Comparison of ENCODE assay signal across 10 mouse cellular contexts in genomic region chr3:95663969-95664608, GRCm38 (mm10). TPM values are rescaled to one million over a fixed set of nuclear protein-coding genes. Genes with fewer than 3 reads are reported as not detected.
DNase-seq lines count a peak whose midpoint lies in the region; TF ChIP-seq lines count a peak whose summit lies in the region.
"Had no signal": no experiment of that assay in that cellular context is flagged by ENCODE, and none has a peak within 500 bp of the region (broad histone marks: within the 10 kb centered on the region; RNA-seq: fewer than 3 reads in every experiment).

No protein-coding gene starts in this region.

- DNase-seq in adrenal gland, adult 2 months = peak; percentile 75
- no peak for DNase-seq in adrenal gland, postnatal 4 days (ENCODE audit: low spot score in 2 of 2)
- DNase-seq in lung, adult 2 months = peak; percentile 33
- DNase-seq in lung, postnatal 14 days = no peak
- DNase-seq in naive thymus-derived CD4-positive, alpha-beta T cell, adult 2 months (ENCODE audit: low read depth) = peak; percentile 65
- DNase-seq in layer of hippocampus, adult 18-20 months (ENCODE audit: low spot score in 2 of 2) = no peak
- no peak for DNase-seq in cerebellum, postnatal 10 days
- DNase-seq: cerebellum, adult 11-12 months had no signal

- H3K4me3 ChIP-seq in lung, adult 2 months (replicated peaks; ENCODE audit: extremely low read depth, low read depth, low read length) = no peak overlapping the region
- H3K4me3 ChIP-seq in embryonic fibroblast, embryonic 13.5 days (ENCODE audit: insufficient read depth, low read length) = no peak overlapping the region
- H3K4me3 ChIP-seq: hindbrain, embryonic 12.5 days had no signal

- 66% methylated on average over 3 of the region's 3 CpGs for WGBS in lung, adult 2 months

- TF ChIP-seq POLR2A in lung, adult 2 months (IDR thresholded peaks at IDR 0.05; ENCODE audit: borderline replicate concordance, extremely low read depth, low read depth, low read length) = no peak
- TF ChIP-seq POLR2A in embryonic fibroblast, embryonic 13.5 days (IDR thresholded peaks at IDR 0.05; ENCODE audit: low read depth, low read length) = no peak; the same call in 1 of the 2 replicates

- H3K4me1 ChIP-seq in lung, adult 2 months (ENCODE audit: control insufficient read depth, insufficient read depth, low read length) = peaks cover 58% of the 10 kb centered on the region
- peaks cover 39% of the 10 kb centered on the region for H3K4me1 ChIP-seq in embryonic fibroblast, embryonic 13.5 days (ENCODE audit: control insufficient read depth, insufficient read depth, low read length)

- no peak for TF ChIP-seq CTCF in lung, adult 2 months (IDR thresholded peaks at IDR 0.05; ENCODE audit: insufficient read depth, low read length)
- TF ChIP-seq CTCF in embryonic fibroblast, embryonic 13.5 days (IDR thresholded peaks at IDR 0.05; ENCODE audit: borderline replicate concordance, insufficient read depth, low read length) = no peak

- H3K27ac ChIP-seq in embryonic fibroblast, embryonic 13.5 days (ENCODE audit: insufficient read depth, low read length) = peak overlapping the region; percentile 60
- H3K27ac ChIP-seq: hindbrain, embryonic 12.5 days had no signal

RNA-seq across cellular contexts. Expression of gene Mcl1, which starts 5.5 kb away (rescaled TPM):
- total RNA-seq in adrenal gland, adult 2 months (2021) = 100 to 1,000 TPM; 152 to 159 TPM
- 272 and 291 TPM in 2 replicates for polyA plus RNA-seq in adrenal gland, adult 2 months (2012; rRNA removed)
- total RNA-seq in adrenal gland, postnatal 4 days (2021) = 100 to 1,000 TPM; 151 to 152 TPM
- polyA plus RNA-seq in lung, adult 2 months (2012; rRNA removed) = 89.2 and 178 TPM in 2 replicates
- polyA plus RNA-seq in embryonic fibroblast, embryonic 13.5 days (2011; ENCODE audit: insufficient read length, low read depth, missing spikeins) = 109 and 118 TPM in 2 replicates
- 10 to 100 TPM; 56.9 to 62.7 TPM for total RNA-seq in layer of hippocampus, adult 18-20 months (2021)

RNA-seq across cellular contexts. Expression of gene Adamtsl4, which starts 23.6 kb away (rescaled TPM):
- 1 to 10 TPM; 6.0 to 8.8 TPM for total RNA-seq in adrenal gland, adult 2 months (2021)
- 11.0 and 17.4 TPM in 2 replicates for polyA plus RNA-seq in adrenal gland, adult 2 months (2012; rRNA removed)
- total RNA-seq in adrenal gland, postnatal 4 days (2021) = 1 to 10 TPM; 7.5 to 8.1 TPM
- polyA plus RNA-seq in lung, adult 2 months (2012; rRNA removed) = 51.3 and 52.3 TPM in 2 replicates
- polyA plus RNA-seq in embryonic fibroblast, embryonic 13.5 days (2011; ENCODE audit: insufficient read length, low read depth, missing spikeins) = 18.9 and 26.4 TPM in 2 replicates
- total RNA-seq in layer of hippocampus, adult 18-20 months (2021) = 1 to 10 TPM; 7.1 to 7.4 TPM

RNA-seq across cellular contexts. Expression of gene Ensa, which starts 39.3 kb away (rescaled TPM):
- 100 to 1,000 TPM in 1 of 2 experiments, 10 to 100 TPM in 1; 82.5 to 104 TPM for total RNA-seq in adrenal gland, adult 2 months (2021)
- polyA plus RNA-seq in adrenal gland, adult 2 months (2012; rRNA removed) = 7.2 and 9.0 TPM in 2 replicates
- 10 to 100 TPM; 79.6 to 82.2 TPM for total RNA-seq in adrenal gland, postnatal 4 days (2021)
- 9.3 and 15.7 TPM in 2 replicates for polyA plus RNA-seq in lung, adult 2 months (2012; rRNA removed)
- polyA plus RNA-seq in embryonic fibroblast, embryonic 13.5 days (2011; ENCODE audit: insufficient read length, low read depth, missing spikeins) = 71.5 and 86.4 TPM in 2 replicates
- 100 to 1,000 TPM; 322 to 323 TPM for total RNA-seq in layer of hippocampus, adult 18-20 months (2021)

Comparison
In these comparisons a context has a peak if more than half of its experiments do, and no peak if none do; other contexts are left out.
1. DNase-seq: peak in adrenal gland, adult 2 months (single experiment), lung, adult 2 months (single experiment) and naive thymus-derived CD4-positive, alpha-beta T cell, adult 2 months (single experiment); none in adrenal gland, postnatal 4 days (0 of 2), lung, postnatal 14 days (single experiment), layer of hippocampus, adult 18-20 months (0 of 2) and cerebellum, postnatal 10 days (0 of 2).